Mouse (Mus musculus) spleen, adult 2 months (tissue): ENCODE measurements around the gene Crhr2. TPM values are rescaled to one million over a fixed set of nuclear protein-coding genes. Genes with fewer than 3 reads are reported as not detected.

Experiments
- DNase-seq, 2 experiments: peaks; one replicate each; pipeline versions ENCODE4 v3.0.0 to v3.0.0-alpha.2; 2012 to 2021; ENCODE audit warnings: low spot score in 2 of 2, low read depth in 1 of 2
- H3K27ac ChIP-seq: fragments of 200-500 bp; 2 replicates; pipeline ENCODE4 v1.5.1; 2012; ENCODE audit warnings: low read length, inconsistent platforms; ENCODE audit not compliant: insufficient read depth
- H3K27me3 ChIP-seq: fragments of 200-500 bp; 2 replicates; pipeline ENCODE4 v1.6.1; 2012; ENCODE audit warnings: mild to moderate bottlenecking, moderate library complexity, low read length, inconsistent platforms; ENCODE audit not compliant: control insufficient read depth, insufficient read depth
- H3K36me3 ChIP-seq: fragments of 200-500 bp; 2 replicates; pipeline ENCODE4 v1.6.1; 2012; ENCODE audit warnings: mild to moderate bottlenecking, low read length, inconsistent platforms; ENCODE audit not compliant: control insufficient read depth, insufficient read depth
- H3K4me1 ChIP-seq: fragments of 200-500 bp; 2 replicates; pipeline ENCODE4 v1.6.1; 2011; ENCODE audit warnings: inconsistent platforms; ENCODE audit not compliant: control insufficient read depth, insufficient read depth, insufficient read length
- H3K4me3 ChIP-seq: fragments of 200-500 bp; 2 replicates; pipeline ENCODE4 v1.5.1; 2011; ENCODE audit warnings: mild to moderate bottlenecking, inconsistent platforms; ENCODE audit not compliant: insufficient read depth, insufficient read length; ENCODE audit errors: extremely low read depth
- CTCF ChIP-seq: fragments of 200-500 bp; IDR thresholded peaks from 2 replicates; pipeline ENCODE4 v1.5.1; 2011; ENCODE audit warnings: mild to moderate bottlenecking, inconsistent platforms; ENCODE audit not compliant: insufficient read depth, insufficient read length, insufficient replicate concordance; ENCODE audit errors: extremely low read depth
- POLR2A ChIP-seq: fragments of 200-500 bp; IDR thresholded peaks from 2 replicates; pipeline ENCODE4 v1.6.1; 2011; ENCODE audit warnings: low read depth, low read length, inconsistent platforms
- WGBS: fragments of 180-500 bp; shearing (Covaris S2); methylation state at CpG from one replicate; pipeline ENCODE4 v1.1.7; 2018; 5-methylcytosine and 5-hydroxymethylcytosine counted together
- polyA plus RNA-seq: library from polyadenylated mRNA; depleted of rRNA; stranded (reverse); fragments of >200 nt; gene quantifications from 2 replicates; pipeline ENCODE4 v1.2.3, GENCODE M21; 2012

The Crhr2 gene
- polyA plus RNA-seq, 1 experiment, result 0.07 TPM

- Histone ChIP-seq H3K27me3 (no peaks in the 10 kb centered on the region), H3K36me3 (no peaks in the 10 kb centered on the region), H3K4me1 (no peaks in the 10 kb centered on the region), H3K4me3 (no peak overlapping the region), H3K27ac (no peak overlapping the region)
- no peak for DNase-seq
- no peak for TF ChIP-seq POLR2A
These were observed 4.4 kb downstream of the Crhr2 start for GRCm38 (mm10) chr6:55128391-55128790.

GRCm38 (mm10) chr6:55126576-55126975 lies 6.2 kb downstream of the Crhr2 start:
- H3K27ac ChIP-seq, result no peak overlapping the region
- H3K36me3 ChIP-seq, result no peaks in the 10 kb centered on the region
- H3K27me3 ChIP-seq, result no peaks in the 10 kb centered on the region
- H3K4me3 ChIP-seq, result no peak overlapping the region
- TF ChIP-seq POLR2A, result no peak
- no peak for TF ChIP-seq CTCF
- DNase-seq, result no peak
- WGBS, result 88% methylated on average over 5 of the region's 5 CpGs
- H3K4me1 ChIP-seq, result no peaks in the 10 kb centered on the region

GRCm38 (mm10) chr6:55123056-55123455 lies 9.8 kb downstream of the Crhr2 start:
- H3K27me3 ChIP-seq, result peaks cover under 1% of the 10 kb centered on the region; the same call in 1 of the 2 replicates

GRCm38 (mm10) chr6:55117325-55118109 lies 15.3 kb downstream of the Crhr2 start:
- Histone ChIP-seq H3K27ac (no peak overlapping the region), H3K27me3 (peaks cover 11% of the 10 kb centered on the region), H3K36me3 (no peaks in the 10 kb centered on the region), H3K4me3 (no peak overlapping the region), H3K4me1 (no peaks in the 10 kb centered on the region)
- DNase-seq, result no peak
- TF ChIP-seq POLR2A, result no peak
- WGBS, result 4% methylated on average over 63 of the region's 68 CpGs

More at GRCm38 (mm10) chr6:55123056-55123455, 9.8 kb downstream of the Crhr2 start:
- Histone ChIP-seq H3K4me1 (no peaks in the 10 kb centered on the region), H3K27ac (no peak overlapping the region), H3K36me3 (no peaks in the 10 kb centered on the region), H3K4me3 (no peak overlapping the region)
- TF ChIP-seq CTCF, result no peak
- TF ChIP-seq POLR2A, result no peak
- 3% methylated on average over 4 of the region's 4 CpGs for WGBS
- no peak for DNase-seq

- Histone ChIP-seq H3K27ac (no peak overlapping the region), H3K4me3 (no peak overlapping the region), H3K27me3 (peaks cover 1% of the 10 kb centered on the region; the same call in 1 of the 2 replicates), H3K4me1 (no peaks in the 10 kb centered on the region), H3K36me3 (no peaks in the 10 kb centered on the region)
- WGBS, result 14% methylated on average over 7 of the region's 7 CpGs
- TF ChIP-seq CTCF, result no peak
- no peak for TF ChIP-seq POLR2A
- no peak for DNase-seq
These were observed 24.5 kb downstream of the Crhr2 start for GRCm38 (mm10) chr6:55108358-55108757.

GRCm38 (mm10) chr6:55098603-55099002 lies 34.2 kb downstream of the Crhr2 start:
- Histone ChIP-seq H3K27me3 (no peaks in the 10 kb centered on the region), H3K36me3 (no peaks in the 10 kb centered on the region), H3K4me1 (no peaks in the 10 kb centered on the region), H3K27ac (no peak overlapping the region), H3K4me3 (no peak overlapping the region)
- WGBS, result 76% methylated on average over 5 of the region's 5 CpGs
- TF ChIP-seq POLR2A (no peak), CTCF (no peak)
- no peak for DNase-seq

- H3K4me3 ChIP-seq, result no peak overlapping the region
- no peaks in the 10 kb centered on the region for H3K27me3 ChIP-seq
- DNase-seq, result no peak
- no peak overlapping the region for H3K27ac ChIP-seq
- H3K4me1 ChIP-seq, result no peaks in the 10 kb centered on the region
- H3K36me3 ChIP-seq, result no peaks in the 10 kb centered on the region
- WGBS, result 72% methylated on average over 5 of the region's 5 CpGs
- TF ChIP-seq POLR2A (no peak), CTCF (no peak)
These were observed 34.8 kb downstream of the Crhr2 start for GRCm38 (mm10) chr6:55098030-55098429.
